Mouse (Mus musculus) brain, embryonic 14.5 days (tissue): ENCODE data around the gene Pnkd. TPM values are rescaled to one million over a fixed set of nuclear protein-coding genes. Genes with fewer than 3 reads are reported as not detected.
A peak's percentile ranks its signal among the peaks of the same experiment; 100 is the strongest.

ENCODE experiments used
- DNase-seq: peaks from one replicate; pipeline ENCODE4 v3.0.0-alpha.2; 2011; ENCODE audit warnings: low read depth
- CTCF ChIP-seq: fragments of 200-500 bp; IDR thresholded peaks from 2 replicates; pipeline ENCODE4 v1.5.1; 2012; ENCODE audit warnings: inconsistent platforms, mild to moderate bottlenecking, moderate library complexity, borderline replicate concordance; ENCODE audit not compliant: insufficient read depth, insufficient read length; ENCODE audit errors: extremely low read depth
- POLR2A ChIP-seq: fragments of 200-500 bp; IDR thresholded peaks from 2 replicates; pipeline ENCODE4 v1.6.1; 2012; ENCODE audit warnings: mild to moderate bottlenecking, inconsistent platforms, borderline replicate concordance; ENCODE audit not compliant: poor library complexity, insufficient read depth, insufficient read length, severe bottlenecking; ENCODE audit errors: extremely low read depth
- polyA plus RNA-seq: library from polyadenylated mRNA; depleted of rRNA; stranded (reverse); fragments of >200 nt; gene quantifications from 2 replicates; pipeline ENCODE4 v1.2.3, GENCODE M21; 2012

Gene Pnkd
- polyA plus RNA-seq, 1 experiment: 63.2 TPM

- no peak for DNase-seq
- TF ChIP-seq CTCF: no peak
- TF ChIP-seq POLR2A: no peak
Measured at GRCm38 (mm10) chr1:74353453-74354229, 68.9 kb downstream of the Pnkd start.

- peak; percentile 48 for DNase-seq
- no peak for TF ChIP-seq CTCF
- no peak for TF ChIP-seq POLR2A
Measured at GRCm38 (mm10) chr1:74357531-74357930, 72.8 kb downstream of the Pnkd start.

DNA sequence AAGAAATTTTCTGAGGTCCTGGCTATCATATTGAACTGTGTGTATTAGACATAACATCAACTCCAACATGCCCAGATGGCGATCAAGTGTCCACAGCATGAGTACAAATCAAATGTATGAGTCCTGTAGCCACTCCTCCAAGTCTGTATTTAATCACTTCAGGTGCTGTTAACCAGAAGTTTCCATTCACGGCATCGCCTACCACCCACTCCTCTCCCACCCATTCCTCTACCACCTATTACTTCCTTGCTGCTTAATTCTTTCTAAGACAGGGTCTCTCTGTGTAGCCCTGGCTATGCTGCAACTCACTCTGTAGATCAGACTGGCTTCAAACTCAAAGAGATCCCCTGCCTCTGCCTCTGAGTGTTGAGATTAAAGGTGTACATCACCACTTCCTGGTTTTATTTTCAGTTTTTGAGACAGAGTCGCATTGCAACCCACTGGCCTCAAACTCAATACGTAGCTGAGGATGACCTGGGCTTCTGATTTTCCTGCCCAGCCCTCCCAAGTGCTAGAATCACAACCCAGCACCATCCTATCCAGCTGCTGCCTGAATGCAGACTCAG lies 75.3 kb downstream of the Pnkd start:
- no peak for DNase-seq
- no peak for TF ChIP-seq POLR2A
- TF ChIP-seq CTCF: no peak

DNA sequence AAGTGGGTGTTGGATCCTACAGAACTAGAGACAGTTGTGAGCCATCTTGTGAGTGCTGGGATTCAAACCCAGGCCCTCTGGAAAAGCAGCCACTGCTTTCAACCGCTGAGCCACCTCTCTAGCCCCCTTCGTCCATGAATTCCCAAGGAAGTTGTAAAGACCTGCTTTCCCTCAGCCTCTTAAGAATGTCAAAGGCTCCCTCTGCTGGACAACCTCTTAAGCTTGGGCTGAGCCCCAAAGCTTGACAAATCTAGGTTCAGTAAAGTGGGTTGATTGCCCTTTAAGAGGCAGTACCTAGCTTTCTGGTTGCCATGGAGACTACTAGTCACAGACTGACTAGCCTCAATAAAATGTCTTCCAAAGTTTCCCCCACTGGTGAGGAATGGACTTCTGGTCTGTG lies 77.1 kb downstream of the Pnkd start, which contains the start of gene Catip:
TSS of gene Catip (plus strand) at position 297 of the 400 bp plus-strand sequence.
- DNase-seq: peak; percentile 95
- no peak for TF ChIP-seq POLR2A
- peak; percentile 84 for TF ChIP-seq CTCF

- TF ChIP-seq CTCF (no peak), POLR2A (no peak)
Measured at GRCm38 (mm10) chr1:74362325-74363229, 77.8 kb downstream of the Pnkd start.

GRCm38 (mm10) chr1:74363437-74363836 lies 78.7 kb downstream of the Pnkd start:
- no peak for TF ChIP-seq CTCF
- TF ChIP-seq POLR2A: no peak
- DNase-seq: no peak

More at GRCm38 (mm10) chr1:74362325-74363229, 77.8 kb downstream of the Pnkd start:
- DNase-seq: no peak

- DNase-seq: no peak
- no peak for TF ChIP-seq CTCF
- no peak for TF ChIP-seq POLR2A
Measured at GRCm38 (mm10) chr1:74364270-74364669, 79.5 kb downstream of the Pnkd start.

DNA sequence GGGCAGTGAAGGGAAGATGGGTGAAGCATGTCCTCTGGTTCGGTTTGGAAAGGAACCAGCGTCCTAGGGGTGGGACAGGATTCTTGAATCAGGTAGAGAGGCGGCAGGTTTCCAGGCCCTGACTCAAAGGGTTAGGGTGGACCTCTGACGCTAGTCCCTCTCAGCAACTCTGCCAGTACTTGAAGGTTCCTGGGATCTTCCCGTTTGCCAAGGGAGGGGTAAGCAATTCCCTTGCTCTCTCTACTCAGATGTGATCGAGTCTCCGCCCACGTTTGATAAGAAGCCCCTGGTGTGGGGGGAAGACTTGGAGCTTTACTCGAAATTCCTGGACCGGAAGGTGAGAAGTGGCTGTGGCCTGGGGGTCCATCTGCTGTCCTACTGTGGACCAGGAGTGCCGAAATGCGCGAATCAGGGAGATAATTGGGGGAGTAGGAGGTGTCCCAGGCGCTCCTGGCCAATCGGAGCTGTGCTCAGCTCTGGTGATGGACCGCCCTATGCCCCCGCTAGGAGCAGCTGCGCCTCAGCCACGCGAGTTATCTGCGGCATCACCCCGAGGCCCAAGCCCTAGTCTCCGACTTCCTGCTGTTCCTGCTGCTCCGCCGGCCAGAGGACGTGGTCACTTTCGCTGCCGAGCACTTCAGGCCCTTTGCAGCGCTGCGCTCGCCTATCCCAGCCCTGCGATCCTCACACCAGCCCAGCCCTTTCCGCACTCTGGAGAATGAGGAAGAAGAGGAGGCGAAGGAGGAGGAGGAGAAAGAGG lies 83.3 kb downstream of the Pnkd start:
- TF ChIP-seq POLR2A (no peak), CTCF (no peak)
- peak; percentile 41 for DNase-seq

DNA sequence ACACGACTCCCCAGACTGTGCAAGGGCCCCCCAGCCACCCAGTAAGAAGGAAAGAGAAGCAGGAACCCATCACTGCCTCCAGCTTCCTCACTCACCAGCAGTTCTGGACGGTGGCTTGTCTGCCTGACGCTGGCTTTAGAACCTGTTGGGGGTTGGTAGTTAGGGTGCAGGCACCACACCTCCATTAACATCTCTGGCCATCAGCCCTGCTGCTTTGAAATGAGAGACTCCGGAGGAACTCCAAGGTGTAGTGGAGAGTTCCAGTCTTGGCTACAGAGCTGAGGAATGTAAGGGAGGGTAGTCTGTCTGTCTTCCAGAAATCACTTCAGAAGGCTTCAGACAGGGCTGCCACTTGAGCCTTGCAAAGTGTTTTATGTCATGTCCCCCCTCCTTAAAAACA lies 85.3 kb downstream of the Pnkd start:
- TF ChIP-seq POLR2A: no peak
- DNase-seq: no peak

DNA sequence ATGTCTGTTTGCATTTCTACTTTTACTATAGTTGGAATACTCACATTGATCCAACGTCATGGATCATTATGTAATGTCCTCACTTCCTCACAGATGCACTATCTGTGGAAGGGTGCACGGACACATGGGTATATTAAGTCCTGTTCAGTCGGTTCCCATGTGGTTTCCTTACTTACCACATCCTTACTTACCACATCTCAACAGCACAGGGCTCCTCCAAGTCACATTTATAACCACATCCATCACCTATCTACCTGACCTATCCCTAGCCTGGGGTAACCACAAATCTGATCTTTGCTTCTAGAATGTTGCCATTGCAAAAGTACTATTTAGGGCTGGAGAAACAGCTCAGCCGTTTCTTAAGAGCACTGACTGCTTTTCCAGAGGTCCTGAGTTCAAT lies 88.6 kb downstream of the Pnkd start:
- TF ChIP-seq CTCF (no peak), POLR2A (no peak)
- DNase-seq: no peak

DNA sequence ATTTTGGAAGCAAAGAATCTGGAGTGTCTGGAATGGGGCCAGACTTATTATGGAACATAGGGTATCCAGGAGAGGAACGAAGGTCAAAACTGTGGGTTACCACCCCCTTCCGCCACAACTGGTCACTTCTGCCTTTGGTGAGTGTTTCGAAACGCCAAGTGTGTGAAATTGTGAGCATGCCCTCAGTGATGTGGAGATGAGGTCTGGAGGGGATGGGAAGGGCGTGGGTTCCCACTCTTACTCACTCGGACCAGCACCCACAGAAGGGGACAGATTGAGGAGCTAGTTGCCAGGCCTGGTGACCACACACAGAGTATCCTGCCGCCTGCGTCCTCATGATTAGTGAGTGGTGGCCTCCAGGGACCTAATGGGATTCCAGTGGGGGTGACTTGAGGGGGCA lies 90.2 kb downstream of the Pnkd start, which contains the start of gene Slc11a1:
TSS of gene Slc11a1 (plus strand) at position 216 of the 400 bp plus-strand sequence.
- TF ChIP-seq CTCF (no peak), POLR2A (no peak)
- no peak for DNase-seq

DNA sequence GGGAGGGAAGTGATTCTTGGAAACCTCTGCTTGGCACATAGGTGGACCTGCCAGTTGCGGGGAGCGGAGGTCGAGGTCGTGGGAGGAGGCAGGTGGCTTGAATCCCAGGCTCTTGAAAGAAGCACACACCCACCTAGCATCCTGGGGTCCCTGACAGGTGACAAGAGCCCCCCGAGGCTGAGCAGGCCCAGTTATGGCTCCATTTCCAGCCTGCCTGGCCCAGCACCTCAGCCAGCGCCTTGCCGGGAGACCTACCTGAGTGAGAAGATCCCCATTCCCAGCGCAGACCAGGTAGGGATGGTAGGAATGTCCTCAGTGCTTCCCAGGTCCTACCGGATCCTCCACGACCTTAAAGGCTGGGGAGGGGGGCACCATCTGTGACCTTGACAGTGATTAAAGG lies 90.8 kb downstream of the Pnkd start:
- no peak for TF ChIP-seq POLR2A
- no peak for TF ChIP-seq CTCF
- no peak for DNase-seq
